Comparison of ENCODE assay signal across 13 mouse cellular contexts in genomic region chr12:24872264-24872663, GRCm38 (mm10). TPM values are rescaled to one million over a fixed set of nuclear protein-coding genes. Genes with fewer than 3 reads are reported as not detected.
DNase-seq lines count a peak whose midpoint lies in the region; ATAC-seq and TF ChIP-seq lines count a peak whose summit lies in the region.
"Had no signal": no experiment of that assay in that cellular context is flagged by ENCODE, and none has a peak within 500 bp of the region (broad histone marks: within the 10 kb centered on the region; RNA-seq: fewer than 3 reads in every experiment).

No protein-coding gene starts in this region.

- peaks cover 2% of the 10 kb centered on the region; the same call in 1 of the 2 replicates for H3K79me2 ChIP-seq in heart, adult 2 months (replicated peaks; ENCODE audit: control insufficient read depth, insufficient read depth, low read length)

- H3K36me3 ChIP-seq in forebrain, embryonic 14.5 days (ENCODE audit: control insufficient read depth, insufficient read depth, low read length) = no peaks in the 10 kb centered on the region
- no peaks in the 10 kb centered on the region for H3K36me3 ChIP-seq in forebrain, embryonic 13.5 days (ENCODE audit: poor library complexity, severe bottlenecking)
- no peaks in the 10 kb centered on the region for H3K36me3 ChIP-seq in hindbrain, postnatal 0 days (ENCODE audit: insufficient read depth, low read length)
- no peaks in the 10 kb centered on the region for H3K36me3 ChIP-seq in limb, embryonic 14.5 days (ENCODE audit: control insufficient read depth, insufficient read depth, low read length)
- no peaks in the 10 kb centered on the region for H3K36me3 ChIP-seq in heart, adult 2 months (ENCODE audit: control insufficient read depth, insufficient read depth, low read length)

- intact Hi-C loops in heart, adult 2 months (cut with DNase I) = no loop called here

- H3K27ac ChIP-seq in forebrain, embryonic 14.5 days (ENCODE audit: low read depth, low read length) = 0 out of 2 replicates have a peak overlapping the region, but pooled peaks have one; percentile 14
- no peak overlapping the region for H3K27ac ChIP-seq in forebrain, embryonic 13.5 days
- no peak overlapping the region for H3K27ac ChIP-seq in hindbrain, postnatal 0 days
- H3K27ac ChIP-seq in limb, embryonic 14.5 days (replicated peaks; ENCODE audit: low read depth, low read length) = peak overlapping the region; percentile 55
- no peak overlapping the region for H3K27ac ChIP-seq in heart, adult 2 months

- TF ChIP-seq EP300 in heart, adult 2 months (IDR thresholded peaks at IDR 0.05; ENCODE audit: insufficient read depth, low read depth, low read length) = no peak

- no peaks in the 10 kb centered on the region for H3K4me1 ChIP-seq in forebrain, embryonic 14.5 days (ENCODE audit: control insufficient read depth, insufficient read depth, low read length)
- H3K4me1 ChIP-seq in forebrain, embryonic 13.5 days = peaks cover 12% of the 10 kb centered on the region; the same call in 1 of the 2 replicates
- H3K4me1 ChIP-seq in hindbrain, postnatal 0 days (ENCODE audit: insufficient read depth, low read length) = no peaks in the 10 kb centered on the region
- peaks cover 50% of the 10 kb centered on the region for H3K4me1 ChIP-seq in limb, embryonic 14.5 days (ENCODE audit: control insufficient read depth, insufficient read depth, low read length)
- no peaks in the 10 kb centered on the region for H3K4me1 ChIP-seq in heart, adult 2 months (ENCODE audit: control insufficient read depth, insufficient read depth, low read length)

- no peak for DNase-seq in forebrain, embryonic 14.5 days (ENCODE audit: low spot score)
- DNase-seq in layer of hippocampus, adult 11-12 months (ENCODE audit: low spot score) = peak; percentile 63
- no peak for DNase-seq in layer of hippocampus, adult 9-10 months (ENCODE audit: low spot score)
- no peak for DNase-seq in hindbrain, postnatal 0 days (ENCODE audit: low spot score)
- no peak for DNase-seq in limb, embryonic 14.5 days (ENCODE audit: low spot score)
- DNase-seq in heart, adult 2 months = no peak
- DNase-seq in thymus, adult 18-20 months = no peak
- DNase-seq: cerebellum, adult 9-10 months; spleen, adult 18-20 months had no signal

- no peak for TF ChIP-seq POLR2A in limb, embryonic 14.5 days (IDR thresholded peaks at IDR 0.05; ENCODE audit: borderline replicate concordance, extremely low read depth, insufficient read depth, insufficient read length)
- no peak for TF ChIP-seq POLR2A in heart, adult 2 months (IDR thresholded peaks at IDR 0.05; ENCODE audit: insufficient read depth, low read depth, low read length)

- H3K4me3 ChIP-seq in forebrain, embryonic 14.5 days (ENCODE audit: low read depth, low read length) = no peak overlapping the region
- H3K4me3 ChIP-seq in forebrain, embryonic 13.5 days = no peak overlapping the region
- no peak overlapping the region for H3K4me3 ChIP-seq in hindbrain, postnatal 0 days (ENCODE audit: low read length)
- no peak overlapping the region for H3K4me3 ChIP-seq in limb, embryonic 14.5 days (replicated peaks; ENCODE audit: low read length)
- no peak overlapping the region for H3K4me3 ChIP-seq in heart, adult 2 months

- ATAC-seq in forebrain, embryonic 14.5 days = no peak
- no peak for ATAC-seq in forebrain, embryonic 13.5 days
- ATAC-seq in hindbrain, postnatal 0 days = 0 out of 2 replicates have a peak, but pooled peaks have one; percentile 32
- ATAC-seq in limb, embryonic 14.5 days (ENCODE audit: low FRiP score, low read depth) = no peak
- ATAC-seq: intestine, postnatal 0 days; Patski had no signal

- no peaks in the 10 kb centered on the region for H3K9me3 ChIP-seq in forebrain, embryonic 14.5 days (replicated peaks; ENCODE audit: control insufficient read depth, low read length)
- no peaks in the 10 kb centered on the region for H3K9me3 ChIP-seq in forebrain, embryonic 13.5 days (replicated peaks)
- no peaks in the 10 kb centered on the region for H3K9me3 ChIP-seq in hindbrain, postnatal 0 days (ENCODE audit: low read length)
- H3K9me3 ChIP-seq in limb, embryonic 14.5 days (ENCODE audit: control insufficient read depth, low read length) = no peaks in the 10 kb centered on the region

- H3K4me2 ChIP-seq in forebrain, embryonic 14.5 days (ENCODE audit: low read length) = no peak overlapping the region
- H3K4me2 ChIP-seq in forebrain, embryonic 13.5 days = no peak overlapping the region
- no peak overlapping the region for H3K4me2 ChIP-seq in hindbrain, postnatal 0 days (ENCODE audit: low read depth, low read length)
- H3K4me2 ChIP-seq in limb, embryonic 14.5 days (replicated peaks; ENCODE audit: low read depth, low read length, severe bottlenecking) = no peak overlapping the region
- H3K4me2 ChIP-seq: lung, embryonic 14.5 days had no signal

- no peak for TF ChIP-seq CTCF in hindbrain, postnatal 0 days (IDR thresholded peaks at IDR 0.05; ENCODE audit: low read depth)
- TF ChIP-seq CTCF in heart, adult 2 months (IDR thresholded peaks at IDR 0.05) = no peak

- H3K27me3 ChIP-seq in forebrain, embryonic 14.5 days (replicated peaks; ENCODE audit: control insufficient read depth, insufficient read depth, low read length) = no peaks in the 10 kb centered on the region
- H3K27me3 ChIP-seq in forebrain, embryonic 13.5 days = no peaks in the 10 kb centered on the region
- no peaks in the 10 kb centered on the region for H3K27me3 ChIP-seq in hindbrain, postnatal 0 days (ENCODE audit: insufficient read depth, low read length)
- no peaks in the 10 kb centered on the region for H3K27me3 ChIP-seq in limb, embryonic 14.5 days (ENCODE audit: control insufficient read depth, insufficient read depth, low read length)
- H3K27me3 ChIP-seq in heart, adult 2 months (ENCODE audit: control insufficient read depth, insufficient read depth, low read length) = no peaks in the 10 kb centered on the region
- H3K27me3 ChIP-seq: Patski had no signal

- WGBS in forebrain, embryonic 14.5 days = 86% methylated on average over 8 of the region's 8 CpGs
- 89% methylated on average over 8 of the region's 8 CpGs for WGBS in forebrain, embryonic 13.5 days
- 75% methylated on average over 8 of the region's 8 CpGs for WGBS in hindbrain, postnatal 0 days
- WGBS in limb, embryonic 14.5 days = 49% methylated on average over 8 of the region's 8 CpGs
- WGBS in heart, adult 2 months = 87% methylated on average over 8 of the region's 8 CpGs

- no peak overlapping the region for H3K9ac ChIP-seq in forebrain, embryonic 14.5 days (ENCODE audit: low read length)
- no peak overlapping the region for H3K9ac ChIP-seq in forebrain, embryonic 13.5 days
- no peak overlapping the region for H3K9ac ChIP-seq in hindbrain, postnatal 0 days (replicated peaks; ENCODE audit: low read length)
- no peak overlapping the region for H3K9ac ChIP-seq in limb, embryonic 14.5 days (ENCODE audit: low read depth, low read length, severe bottlenecking)
- H3K9ac ChIP-seq in heart, adult 2 months (ENCODE audit: low read depth, low read length) = no peak overlapping the region
- H3K9ac ChIP-seq: lung, embryonic 14.5 days had no signal

RNA-seq across cellular contexts. Expression of gene Mboat2, which starts 41.6 kb away (rescaled TPM):
- 68.4 and 72.6 TPM in 2 replicates for polyA plus RNA-seq in forebrain, embryonic 14.5 days (2014; fragmentation: Nextera tagmentation; extraction: Ambion mirVana)
- polyA plus RNA-seq in forebrain, embryonic 13.5 days (2015; fragmentation: Nextera tagmentation; extraction: Ambion mirVana) = 61.0 and 66.5 TPM in 2 replicates
- total RNA-seq in hindbrain, postnatal 0 days (2014; rRNA removed) = 60.2 and 67.7 TPM in 2 replicates
- 73.0 and 77.0 TPM in 2 replicates for polyA plus RNA-seq in hindbrain, postnatal 0 days (2015; fragmentation: Nextera tagmentation; extraction: Ambion mirVana)
- 24.7 and 25.2 TPM in 2 replicates for polyA plus RNA-seq in limb, embryonic 14.5 days (2012; rRNA removed)
- 66.4 and 70.5 TPM in 2 replicates for polyA plus RNA-seq in limb, embryonic 14.5 days (2014; fragmentation: Nextera tagmentation; extraction: Ambion mirVana)
- 10 to 100 TPM in 1 of 2 experiments, 1 to 10 TPM in 1; 8.4 to 12.3 TPM for total RNA-seq in heart, adult 2 months (2021)
- 3.8 and 16.8 TPM in 2 replicates for polyA plus RNA-seq in heart, adult 2 months (2012; rRNA removed)

Comparison
In these comparisons a context has a peak if more than half of its experiments do, and no peak if none do; other contexts are left out.
1. H3K27ac ChIP-seq: peak in forebrain, embryonic 14.5 days (single experiment) and limb, embryonic 14.5 days (single experiment); none in forebrain, embryonic 13.5 days (single experiment), hindbrain, postnatal 0 days (single experiment) and heart, adult 2 months (single experiment).